Mouse (Mus musculus): ENCODE results near the gene Rufy4.

Gene Rufy4

GRCm38 (mm10) chr1:74124991-74125552 is at the start of gene Rufy4:
Gene Rufy4 (plus strand): TSS chr1:74125541.
- DNase-seq: peak; percentile 63 to 71

- no peak for DNase-seq
Measured at GRCm38 (mm10) chr1:74076230-74076629, 49.1 kb upstream of the Rufy4 start.

GRCm38 (mm10) chr1:74077353-74077752 is 48.0 kb upstream of the Rufy4 start:
- DNase-seq: peak in 1 of 2 experiments; percentile 58

- no peak for DNase-seq
Measured at GRCm38 (mm10) chr1:74081573-74081989, 43.8 kb upstream of the Rufy4 start.

GRCm38 (mm10) chr1:74082841-74083463 is 42.4 kb upstream of the Rufy4 start:
- peak in 1 of 2 experiments; percentile 39 for DNase-seq

GRCm38 (mm10) chr1:74084065-74084705 is 41.2 kb upstream of the Rufy4 start:
- DNase-seq: no peak

GRCm38 (mm10) chr1:74084752-74085151 is 40.6 kb upstream of the Rufy4 start:
- DNase-seq: no peak

- DNase-seq: no peak
Measured at GRCm38 (mm10) chr1:74085566-74085965, 39.8 kb upstream of the Rufy4 start.

- no peak for DNase-seq
Measured at GRCm38 (mm10) chr1:74088569-74088968, 36.8 kb upstream of the Rufy4 start.

- no peak for DNase-seq
Measured at GRCm38 (mm10) chr1:74090329-74090728, 35.0 kb upstream of the Rufy4 start.

- no peak for DNase-seq
Measured at GRCm38 (mm10) chr1:74091138-74091537, 34.2 kb upstream of the Rufy4 start.

- no peak for DNase-seq
Measured at GRCm38 (mm10) chr1:74091611-74092224, 33.6 kb upstream of the Rufy4 start.

- DNase-seq: no peak
Measured at GRCm38 (mm10) chr1:74092242-74092641, 33.1 kb upstream of the Rufy4 start.

GRCm38 (mm10) chr1:74093447-74093846 is 31.9 kb upstream of the Rufy4 start:
- DNase-seq: no peak

GRCm38 (mm10) chr1:74094497-74095270 is 30.7 kb upstream of the Rufy4 start:
- peak; percentile 24 to 60 for DNase-seq

GRCm38 (mm10) chr1:74095296-74095695 is 30.0 kb upstream of the Rufy4 start:
- no peak for DNase-seq

- no peak for DNase-seq
Measured at GRCm38 (mm10) chr1:74095728-74096127, 29.6 kb upstream of the Rufy4 start.

GRCm38 (mm10) chr1:74098004-74099000 is 27.0 kb upstream of the Rufy4 start:
- DNase-seq: peak; percentile 20 to 36

- peak in 1 of 2 experiments; percentile 52 for DNase-seq
Measured at GRCm38 (mm10) chr1:74099001-74099435, 26.3 kb upstream of the Rufy4 start.

- no peak for DNase-seq
Measured at GRCm38 (mm10) chr1:74103654-74104353, 21.5 kb upstream of the Rufy4 start.

GRCm38 (mm10) chr1:74105660-74106059 is 19.7 kb upstream of the Rufy4 start:
- DNase-seq: peak; percentile 45 to 61
